Comparison of ENCODE assay signal across 12 mouse cellular contexts in the genomic region with DNA sequence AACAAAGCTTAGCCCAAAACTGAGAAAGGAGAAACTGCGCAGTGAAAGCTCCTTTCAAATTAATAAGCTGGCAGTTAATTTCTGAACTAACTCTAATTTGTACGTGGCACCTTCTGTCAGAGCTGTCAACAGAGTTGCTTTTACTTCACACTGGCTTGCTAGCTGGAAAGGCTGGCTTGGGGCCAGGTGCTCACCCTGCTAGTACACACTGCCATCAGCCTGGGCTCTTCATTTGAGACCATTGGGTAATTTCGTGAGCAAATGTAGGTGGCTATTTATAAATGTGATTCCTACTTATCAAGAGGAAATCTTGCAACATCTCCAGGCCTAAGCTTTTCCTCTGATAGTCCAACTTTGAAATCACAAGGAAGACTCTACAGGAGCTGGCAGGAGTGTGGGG.
DNase-seq lines count a peak whose midpoint lies in the region; ATAC-seq and TF ChIP-seq lines count a peak whose summit lies in the region.
"Had no signal": no experiment of that assay in that cellular context is flagged by ENCODE, and none has a peak within 500 bp of the region (broad histone marks: within the 10 kb centered on the region; RNA-seq: fewer than 3 reads in every experiment).

No protein-coding gene starts in this region.

- H3K9me3 ChIP-seq in lung, embryonic 14.5 days (ENCODE audit: low read depth, low read length), result no peaks in the 10 kb centered on the region
- H3K9me3 ChIP-seq: embryonic facial prominence, embryonic 13.5 days; midbrain, embryonic 12.5 days; neural tube, embryonic 13.5 days had no signal

- TF ChIP-seq CTCF in gastrocnemius, adult 2 months (IDR thresholded peaks at IDR 0.05), result no peak
- TF ChIP-seq CTCF in lung, embryonic 14.5 days (IDR thresholded peaks at IDR 0.05; ENCODE audit: low read depth), result no peak

- no peaks in the 10 kb centered on the region for H3K4me1 ChIP-seq in lung, embryonic 14.5 days (ENCODE audit: insufficient read depth)
- H3K4me1 ChIP-seq: embryonic facial prominence, embryonic 13.5 days; midbrain, embryonic 12.5 days; neural tube, embryonic 13.5 days had no signal

- no peaks in the 10 kb centered on the region for H3K27me3 ChIP-seq in lung, embryonic 14.5 days (ENCODE audit: insufficient read depth, low read length)
- H3K27me3 ChIP-seq: embryonic facial prominence, embryonic 13.5 days; midbrain, embryonic 12.5 days; neural tube, embryonic 13.5 days had no signal

- H3K4me3 ChIP-seq in gastrocnemius, adult 2 months, result no peak overlapping the region
- H3K4me3 ChIP-seq in lung, embryonic 14.5 days (ENCODE audit: low read depth, low read length), result no peak overlapping the region
- H3K4me3 ChIP-seq: embryonic facial prominence, embryonic 13.5 days; midbrain, embryonic 12.5 days; neural tube, embryonic 13.5 days had no signal

- H3K27ac ChIP-seq in gastrocnemius, adult 2 months, result no peak overlapping the region
- H3K27ac ChIP-seq in lung, embryonic 14.5 days (ENCODE audit: low read depth), result no peak overlapping the region
- H3K27ac ChIP-seq: embryonic facial prominence, embryonic 13.5 days; midbrain, embryonic 12.5 days; neural tube, embryonic 13.5 days had no signal

- no peak overlapping the region for H3K4me2 ChIP-seq in lung, embryonic 14.5 days
- H3K4me2 ChIP-seq: embryonic facial prominence, embryonic 13.5 days; midbrain, embryonic 12.5 days; neural tube, embryonic 13.5 days had no signal

- intact Hi-C loops in gastrocnemius, adult 2 months (cut with DNase I), result no loop called here

- ATAC-seq in lung, embryonic 14.5 days (ENCODE audit: insufficient read depth), result peak; percentile 21; the same call in 1 of the 2 replicates

- no peak overlapping the region for H3K9ac ChIP-seq in lung, embryonic 14.5 days
- H3K9ac ChIP-seq: embryonic facial prominence, embryonic 13.5 days; midbrain, embryonic 12.5 days; neural tube, embryonic 13.5 days had no signal

- DNase-seq in gastrocnemius, adult 2 months, result peak; percentile 19
- no peak for DNase-seq in gastrocnemius, adult 18-20 months (ENCODE audit: low spot score)
- DNase-seq in lung, embryonic 14.5 days, result peak; percentile 53
- no peak for DNase-seq in lung, postnatal 25 days (ENCODE audit: low spot score)
- DNase-seq in layer of hippocampus, adult 11-12 months (ENCODE audit: low spot score), result peak; percentile 52
- peak; percentile 20 for DNase-seq in lung, postnatal 14 days
- no peak for DNase-seq in c-Kit-positive CD71-positive TER-119-positive erythroid progenitor cells, embryonic 14.5 days (ENCODE audit: low spot score)
- no peak for DNase-seq in liver
- DNase-seq: kidney, adult 2 months had no signal

- WGBS in lung, embryonic 14.5 days, result 50% methylated on average over 3 of the region's 3 CpGs

- no peaks in the 10 kb centered on the region for H3K36me3 ChIP-seq in lung, embryonic 14.5 days (ENCODE audit: insufficient read depth)
- H3K36me3 ChIP-seq: embryonic facial prominence, embryonic 13.5 days; midbrain, embryonic 12.5 days; neural tube, embryonic 13.5 days had no signal

Comparison
In these comparisons a context has a peak if more than half of its experiments do, and no peak if none do; other contexts are left out.
1. DNase-seq: peak in gastrocnemius, adult 2 months (single experiment), lung, embryonic 14.5 days (single experiment), layer of hippocampus, adult 11-12 months (single experiment) and lung, postnatal 14 days (single experiment); none in gastrocnemius, adult 18-20 months (single experiment), lung, postnatal 25 days (single experiment), c-Kit-positive CD71-positive TER-119-positive erythroid progenitor cells, embryonic 14.5 days (single experiment) and liver (single experiment).